Mouse (Mus musculus): Measurements from ENCODE around the gene Gm21985. TPM values are rescaled to one million over a fixed set of nuclear protein-coding genes. Genes with fewer than 3 reads are reported as not detected.

Gene Gm21985
- total RNA-seq (2023): 1 to 10 TPM in 1 of 2 experiments, not detected in 1; 1.3 TPM

DNA sequence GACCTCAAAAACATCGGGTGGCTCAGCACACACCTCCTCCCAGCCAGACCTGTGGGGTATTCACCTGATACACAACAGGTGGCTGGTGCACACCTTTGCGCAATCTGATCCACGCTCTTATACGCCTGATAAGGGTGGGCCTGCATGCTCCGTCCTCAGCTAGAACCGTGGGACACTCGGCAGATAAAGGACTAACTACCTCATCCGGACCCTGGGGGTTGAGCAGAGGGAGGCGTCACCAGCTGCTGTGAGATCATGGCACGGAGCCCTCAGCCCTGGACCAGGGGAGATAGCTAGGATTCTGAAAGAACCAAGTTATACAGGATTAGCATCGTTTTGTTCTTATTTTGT lies at the start of gene Gm21985:
Gene Gm21985 (plus strand): TSS at position 73 of the 351 bp plus-strand sequence.

DNA sequence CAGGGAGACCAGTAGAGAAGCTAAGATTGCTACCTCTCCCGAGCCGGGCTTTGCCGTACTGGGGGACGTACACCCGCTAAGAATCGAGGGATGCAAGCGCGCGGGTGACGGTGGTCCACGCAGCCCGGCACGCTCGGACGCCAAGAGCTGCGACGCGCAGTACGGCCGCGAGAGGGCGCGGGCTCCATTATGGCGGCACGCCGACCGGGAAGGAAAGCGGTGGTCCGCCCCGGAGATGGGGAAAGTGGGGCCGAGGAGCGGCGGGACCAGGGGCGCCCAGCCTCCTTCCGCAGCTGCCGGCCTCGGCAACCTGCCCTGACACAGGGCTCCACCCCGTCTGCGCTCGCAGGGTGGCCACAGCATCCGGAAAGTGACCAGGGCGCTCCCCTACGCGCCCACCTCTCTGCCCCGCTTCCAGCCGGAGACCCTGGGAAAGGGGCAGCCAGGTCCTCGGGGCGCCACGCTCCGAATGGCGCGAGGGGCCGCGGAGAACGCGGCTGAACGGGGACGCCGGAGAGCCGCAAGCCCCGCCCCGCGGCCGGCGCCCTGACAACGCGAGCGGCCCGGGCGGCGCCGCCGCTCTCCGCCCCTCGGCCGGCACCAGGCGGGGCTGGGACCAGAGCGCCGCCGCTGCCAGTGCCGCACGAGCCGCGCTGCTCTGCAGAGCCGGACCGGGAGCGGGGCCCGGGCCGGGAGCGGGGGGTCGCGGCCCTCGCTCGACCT lies 26.7 kb upstream of the Gm21985 start, which contains the start of gene Lpcat4:
Gene Lpcat4 (plus strand): TSS at position 257 of the 723 bp plus-strand sequence.

DNA sequence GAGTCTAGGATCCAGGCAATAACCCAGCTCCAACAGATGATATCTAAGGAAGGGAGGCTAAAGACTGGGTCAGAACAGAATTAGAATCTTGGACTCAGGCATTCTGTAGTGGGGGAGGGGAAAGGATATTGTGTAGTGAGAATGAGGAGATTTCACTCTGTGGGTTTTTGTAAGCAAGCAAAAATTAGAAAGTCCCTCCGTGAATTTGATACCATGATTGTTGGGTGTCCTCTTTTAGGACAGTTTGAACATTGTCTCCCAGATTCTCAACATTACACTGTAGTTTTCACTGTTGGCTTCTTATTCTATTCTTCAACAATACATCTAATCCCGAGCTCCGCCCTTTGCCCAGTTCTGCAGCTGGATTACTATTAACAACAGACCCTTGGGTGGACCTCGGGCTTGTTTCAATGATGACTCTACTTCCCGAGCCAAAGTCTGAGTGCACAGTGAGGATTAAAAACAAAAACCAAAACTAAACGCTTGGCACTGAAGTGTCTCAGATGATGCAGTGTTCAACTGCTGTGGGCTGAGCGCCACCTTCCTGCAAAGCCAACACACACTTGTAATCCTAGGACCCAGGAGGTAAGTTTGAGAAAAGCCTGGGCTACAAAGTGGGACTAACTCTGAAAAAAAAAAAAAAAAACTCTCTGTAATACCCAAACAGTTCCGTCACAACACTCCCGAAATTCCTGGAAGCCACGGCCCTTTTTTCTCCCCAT lies 6.7 kb upstream of the Gm21985 start, which contains the start of gene Nutm1:
Gene Nutm1 (minus strand): TSS at position 51 of the 722 bp plus-strand sequence.

DNA sequence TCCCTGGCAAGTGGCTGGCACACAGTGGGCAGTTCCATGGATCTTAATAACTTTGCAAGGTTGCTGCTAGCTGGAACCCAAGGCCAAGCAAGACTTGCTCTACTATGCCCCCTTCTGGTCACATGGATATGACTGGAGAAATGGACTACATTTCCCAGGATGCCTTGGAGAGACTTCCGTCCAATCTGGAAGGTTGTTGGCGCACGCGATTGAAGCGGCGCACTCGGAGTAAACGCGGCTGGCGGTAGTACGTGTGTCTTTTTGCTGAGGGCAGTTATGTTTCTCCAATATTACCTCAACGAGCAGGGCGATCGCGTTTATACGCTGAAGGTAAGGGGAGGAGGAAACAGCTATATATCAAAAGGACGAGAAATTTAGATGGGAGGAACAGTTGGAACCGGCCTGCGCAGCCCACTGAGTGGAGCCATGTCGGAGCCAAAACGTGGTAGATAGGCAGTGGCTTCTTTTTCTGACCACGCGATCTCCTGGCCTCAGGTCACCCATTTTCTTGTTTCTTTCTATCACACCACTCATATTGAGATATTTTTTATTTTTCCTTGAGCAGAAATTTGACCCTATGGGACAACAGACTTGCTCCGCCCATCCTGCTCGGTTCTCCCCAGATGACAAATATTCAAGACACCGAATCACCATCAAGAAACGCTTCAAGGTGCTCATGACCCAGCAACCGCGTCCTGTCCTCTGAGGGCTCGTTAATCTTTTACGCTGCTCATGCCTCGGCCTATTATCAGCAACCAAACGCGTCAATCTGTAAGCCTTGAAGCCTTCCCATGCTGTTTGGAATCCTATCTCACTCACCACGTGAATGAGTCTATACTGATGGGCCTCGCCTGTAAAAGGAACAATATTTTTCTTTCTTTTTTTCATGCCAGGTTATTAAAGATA lies 4.1 kb upstream of the Gm21985 start, which contains the start of gene Nop10:
Gene Nop10 (plus strand): TSS at position 179 of the 906 bp plus-strand sequence.

DNA sequence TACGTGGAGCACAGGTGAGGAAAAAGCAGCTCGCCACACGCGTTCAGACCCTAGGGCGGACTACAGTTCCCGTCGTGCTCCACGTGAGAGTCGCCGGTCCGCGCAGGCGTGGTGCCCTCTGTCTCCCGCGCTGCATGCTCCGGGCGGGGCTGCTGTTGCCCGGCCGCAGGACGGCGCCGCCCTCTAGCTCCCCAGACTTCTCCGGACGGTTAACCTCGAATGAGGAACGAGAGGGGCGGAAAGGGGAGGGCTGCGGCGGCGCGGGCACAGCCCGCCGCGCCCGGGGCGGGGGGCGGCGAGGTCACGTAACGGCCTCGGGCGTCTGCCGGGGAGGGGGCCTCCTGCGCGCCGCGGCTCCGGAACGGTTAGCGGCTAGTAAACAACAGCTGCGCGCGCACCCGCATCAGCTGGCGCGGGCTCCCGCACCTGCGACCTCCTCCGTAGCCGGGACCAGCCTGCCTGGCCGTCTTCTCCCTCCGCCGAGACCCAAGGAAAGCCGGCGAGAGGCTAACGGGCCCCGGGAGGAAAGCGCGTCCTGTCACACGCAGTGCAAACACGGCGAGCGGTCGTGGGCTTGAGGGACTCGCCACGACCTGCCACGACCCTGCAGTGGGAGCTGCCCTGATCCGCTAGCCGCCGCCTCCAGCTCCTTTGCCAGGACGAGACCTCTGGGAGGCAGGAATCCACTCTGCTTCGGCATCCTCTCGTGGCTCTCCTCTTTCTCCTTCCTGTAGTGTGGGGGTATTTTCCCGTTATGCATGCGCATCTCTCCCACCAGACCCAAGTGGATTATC lies 469 bp upstream of the Gm21985 start, which contains the start of gene Slc12a6:
Gene Slc12a6 (plus strand): TSS at position 378 of the 794 bp plus-strand sequence.

DNA sequence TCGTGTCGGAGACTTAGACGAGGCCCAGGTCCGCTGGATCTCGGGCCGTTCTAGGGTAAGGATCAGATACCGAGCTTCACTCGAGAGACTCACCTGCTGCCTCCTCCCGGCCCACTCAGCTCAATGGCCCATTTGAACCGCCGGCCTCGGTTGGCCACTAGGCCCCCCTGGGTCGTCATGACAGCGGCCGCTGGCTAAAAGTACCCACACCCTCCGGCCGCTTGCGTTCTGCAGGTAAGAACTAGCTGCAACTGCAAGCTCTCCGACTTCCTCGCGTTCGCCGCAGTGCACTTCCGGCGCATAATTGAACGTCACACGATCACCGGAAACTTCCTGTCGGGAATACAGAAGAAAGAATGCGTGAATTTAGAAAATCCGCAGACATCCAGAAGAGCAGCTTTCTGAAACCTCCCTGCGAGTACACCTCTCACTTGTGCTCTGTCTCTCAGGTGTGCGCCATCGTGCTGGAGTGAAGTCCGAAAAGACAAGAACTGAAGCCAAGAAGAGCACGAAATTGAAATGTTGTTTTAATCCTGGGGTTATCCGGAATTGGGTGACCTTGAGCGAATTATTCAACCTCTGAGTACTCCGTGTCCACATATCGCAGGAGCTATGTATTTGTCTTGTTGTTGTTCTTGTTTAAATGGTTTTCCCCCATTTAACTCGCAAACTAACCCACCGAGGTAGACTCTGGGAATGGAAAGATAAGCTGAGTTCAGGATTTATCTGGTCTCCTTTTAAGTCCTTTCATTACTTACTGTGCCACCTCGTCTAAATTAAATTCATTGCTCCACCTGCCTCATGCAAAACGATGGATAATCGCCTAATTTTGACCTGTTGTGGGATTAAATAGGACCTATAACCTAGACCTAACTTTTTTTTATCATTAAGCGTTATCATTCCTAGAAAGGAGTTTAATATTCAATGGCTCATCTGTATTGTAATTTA lies 101.9 kb downstream of the Gm21985 start, which contains the start of gene Emc4:
Gene Emc4 (minus strand): TSS at position 302 of the 948 bp plus-strand sequence.

DNA sequence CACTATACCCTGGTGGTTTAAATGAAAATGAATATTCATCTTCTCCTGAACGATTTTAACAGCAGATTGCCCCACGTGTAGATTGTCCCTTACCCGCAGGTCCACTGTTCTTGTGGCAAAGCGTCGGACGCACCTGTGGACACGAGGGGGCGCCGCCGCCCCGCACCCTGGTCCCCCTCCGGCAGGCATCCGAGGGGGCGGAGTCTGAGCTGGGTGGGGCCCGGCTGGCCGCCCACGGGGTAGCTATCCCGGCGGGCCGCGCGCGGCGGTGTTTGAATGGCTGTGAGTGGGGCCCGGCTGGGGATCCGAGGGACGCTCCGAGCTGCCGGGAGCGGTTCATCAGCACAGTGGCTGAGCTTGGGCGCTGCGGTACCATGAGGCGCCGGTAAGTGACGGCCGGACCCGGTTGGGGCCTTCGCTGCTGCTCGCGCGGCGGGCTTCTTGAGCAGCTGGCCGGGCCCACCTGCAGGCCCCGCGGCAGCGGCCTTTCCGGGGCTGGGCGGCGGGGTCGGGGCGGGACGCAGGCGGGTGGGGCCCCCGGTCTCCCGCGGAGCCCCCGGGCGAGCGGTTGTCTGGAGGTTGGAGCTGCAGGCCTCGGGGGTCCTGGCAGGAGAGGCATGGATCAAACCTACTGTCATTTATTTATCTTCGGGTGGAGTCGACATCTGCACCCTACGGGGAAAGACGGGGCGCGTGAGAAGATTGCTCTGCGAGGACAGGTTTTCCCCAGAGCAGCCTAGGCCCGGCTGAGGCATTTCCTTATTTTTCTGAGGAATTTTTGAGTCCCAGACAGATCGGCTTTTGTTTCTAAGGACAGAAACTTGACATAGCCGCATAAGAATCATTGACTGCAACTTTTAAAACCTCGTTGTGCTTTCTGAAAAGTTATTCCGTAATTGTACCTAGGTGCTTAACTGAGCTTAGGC lies 113.1 kb downstream of the Gm21985 start, which contains the start of gene Katnbl1:
Gene Katnbl1 (plus strand): TSS at position 239 of the 926 bp plus-strand sequence.

DNA sequence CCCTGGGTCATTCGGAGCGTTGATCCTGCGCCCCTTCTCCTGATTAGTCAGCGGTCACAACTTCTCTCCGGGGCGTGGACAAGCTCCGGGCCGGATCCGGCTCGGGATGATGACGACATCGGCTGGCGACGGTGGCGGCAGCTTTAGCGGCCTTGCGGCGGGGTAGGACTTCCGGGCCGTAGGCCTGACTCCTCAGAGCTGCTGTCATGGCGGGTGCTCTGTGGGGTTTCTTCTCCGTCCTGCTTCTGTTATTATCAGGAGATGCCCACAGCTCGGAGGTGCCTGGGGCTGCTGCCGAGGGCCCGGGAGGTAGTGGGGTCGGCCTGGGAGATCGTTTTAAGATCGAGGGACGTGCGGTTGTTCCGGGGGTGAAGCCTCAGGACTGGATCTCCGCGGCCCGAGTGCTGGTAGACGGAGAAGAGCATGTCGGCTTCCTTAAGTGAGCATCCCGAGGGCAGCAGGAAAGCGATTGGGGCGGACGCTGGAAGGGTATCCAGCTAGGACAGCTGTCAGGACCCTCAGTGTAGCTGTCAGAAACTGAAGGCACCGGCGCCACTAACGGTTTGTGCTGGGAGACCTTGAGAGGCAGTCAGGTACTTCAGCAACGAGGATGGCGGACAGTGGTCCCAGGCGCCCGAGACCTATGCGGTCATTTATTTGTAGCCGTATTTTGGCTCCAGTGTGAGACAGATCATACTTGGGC lies 188.9 kb downstream of the Gm21985 start, which contains the start of gene Emc7:
Gene Emc7 (plus strand): TSS at position 136 of the 703 bp plus-strand sequence.

Other genes starting within 250 kb of the Gm21985 start
- gene Olfr1311, start 241.9 kb upstream of the Gm21985 start, total RNA-seq (2023): not detected
- not detected for gene Olfr1312, start 216.1 kb upstream of the Gm21985 start, total RNA-seq (2023)
- not detected for gene Olfr1313, start 188.5 kb upstream of the Gm21985 start, total RNA-seq (2023)
- gene Olfr1314, start 169.5 kb upstream of the Gm21985 start, total RNA-seq (2023): not detected
- gene Olfr1315-ps1, start 150.9 kb upstream of the Gm21985 start, total RNA-seq (2023): not detected
- not detected for gene Olfr1316, start 131.3 kb upstream of the Gm21985 start, total RNA-seq (2023)
- not detected for gene Olfr1317, start 126.0 kb upstream of the Gm21985 start, total RNA-seq (2023)
- not detected for gene Olfr1318, start 112.1 kb upstream of the Gm21985 start, total RNA-seq (2023)
- gene Lpcat4, start 26.8 kb upstream of the Gm21985 start, total RNA-seq (2023): 10 to 100 TPM; 60.3 TPM
- not detected for gene Nutm1, start 7.0 kb upstream of the Gm21985 start, total RNA-seq (2023)
- 10 to 100 TPM; 65.6 to 74.8 TPM for gene Nop10, start 4.4 kb upstream of the Gm21985 start, total RNA-seq (2023)
- gene Slc12a6, start 489 bp upstream of the Gm21985 start, total RNA-seq (2023): 100 to 1,000 TPM; 121 to 133 TPM
- 10 to 100 TPM; 34.3 to 40.4 TPM for gene Emc4, start 101.7 kb downstream of the Gm21985 start, total RNA-seq (2023)
- 10 to 100 TPM; 11.9 to 15.6 TPM for gene Katnbl1, start 112.9 kb downstream of the Gm21985 start, total RNA-seq (2023)
- gene Emc7, start 188.7 kb downstream of the Gm21985 start, total RNA-seq (2023): 10 to 100 TPM; 13.0 to 14.4 TPM
- not detected for gene Chrm5, start 214.5 kb downstream of the Gm21985 start, total RNA-seq (2023)
- gene Aven, start 226.7 kb downstream of the Gm21985 start, total RNA-seq (2023): 10 to 100 TPM; 61.6 to 69.3 TPM